Mouse (Mus musculus): Measurements from ENCODE around the gene Smg1.
A peak's percentile ranks its signal among the peaks of the same experiment; 100 is the strongest.

The Smg1 gene

GRCm38 (mm10) chr7:118129430-118130041, 113.9 kb downstream of the Smg1 start, which contains the start of gene Arl6ip1:
Gene Arl6ip1, minus strand, starts transcription at chr7:118129662.
- peak; percentile 96 for DNase-seq

- peak; percentile 54 for DNase-seq
Measured at GRCm38 (mm10) chr7:118128925-118129429, 114.5 kb downstream of the Smg1 start.

GRCm38 (mm10) chr7:118126219-118126875, 117.1 kb downstream of the Smg1 start:
- no peak for DNase-seq

GRCm38 (mm10) chr7:118125736-118126135, 117.7 kb downstream of the Smg1 start:
- DNase-seq: no peak

GRCm38 (mm10) chr7:118123512-118124411, 119.7 kb downstream of the Smg1 start:
- DNase-seq: no peak

GRCm38 (mm10) chr7:118122235-118122634, 121.2 kb downstream of the Smg1 start:
- DNase-seq: no peak

GRCm38 (mm10) chr7:118120654-118121053, 122.8 kb downstream of the Smg1 start:
- no peak for DNase-seq

GRCm38 (mm10) chr7:118119946-118120345, 123.5 kb downstream of the Smg1 start:
- DNase-seq: no peak

GRCm38 (mm10) chr7:118119142-118119541, 124.3 kb downstream of the Smg1 start:
- no peak for DNase-seq

GRCm38 (mm10) chr7:118118426-118118825, 125.0 kb downstream of the Smg1 start:
- DNase-seq: no peak

GRCm38 (mm10) chr7:118117539-118118210, 125.8 kb downstream of the Smg1 start:
- DNase-seq: no peak

- DNase-seq: no peak
Measured at GRCm38 (mm10) chr7:118116787-118117538, 126.5 kb downstream of the Smg1 start.

- DNase-seq: peak; percentile 95
Measured at GRCm38 (mm10) chr7:118115877-118116568, 127.4 kb downstream of the Smg1 start, which contains the start of gene Rps15a. Gene Rps15a, minus strand, starts transcription at chr7:118116188.

GRCm38 (mm10) chr7:118115533-118115876, 128.0 kb downstream of the Smg1 start:
- no peak for DNase-seq

GRCm38 (mm10) chr7:118113541-118114297, 129.8 kb downstream of the Smg1 start:
- DNase-seq: no peak

GRCm38 (mm10) chr7:118111128-118111527, 132.3 kb downstream of the Smg1 start:
- DNase-seq: no peak

GRCm38 (mm10) chr7:118107671-118108070, 135.8 kb downstream of the Smg1 start:
- DNase-seq: no peak

- DNase-seq: no peak
Measured at GRCm38 (mm10) chr7:118104458-118105052, 138.9 kb downstream of the Smg1 start.

GRCm38 (mm10) chr7:118103462-118104379, 139.7 kb downstream of the Smg1 start:
- DNase-seq: no peak

Data from cerebellum, adult 9-10 months (tissue).